Mouse (Mus musculus) T-helper 2 cell (primary cell): Measurements from ENCODE around the gene Ctdsp2.

Experiments used
- in situ Hi-C: fragments of 300-600 bp; cut with MboI, MseI; formaldehyde crosslinking; loops from one replicate; pipeline ENCODE4 v1.15.1; 2025; ENCODE audit warnings: high pct_unique_total_duplicates

The Ctdsp2 gene

DNA sequence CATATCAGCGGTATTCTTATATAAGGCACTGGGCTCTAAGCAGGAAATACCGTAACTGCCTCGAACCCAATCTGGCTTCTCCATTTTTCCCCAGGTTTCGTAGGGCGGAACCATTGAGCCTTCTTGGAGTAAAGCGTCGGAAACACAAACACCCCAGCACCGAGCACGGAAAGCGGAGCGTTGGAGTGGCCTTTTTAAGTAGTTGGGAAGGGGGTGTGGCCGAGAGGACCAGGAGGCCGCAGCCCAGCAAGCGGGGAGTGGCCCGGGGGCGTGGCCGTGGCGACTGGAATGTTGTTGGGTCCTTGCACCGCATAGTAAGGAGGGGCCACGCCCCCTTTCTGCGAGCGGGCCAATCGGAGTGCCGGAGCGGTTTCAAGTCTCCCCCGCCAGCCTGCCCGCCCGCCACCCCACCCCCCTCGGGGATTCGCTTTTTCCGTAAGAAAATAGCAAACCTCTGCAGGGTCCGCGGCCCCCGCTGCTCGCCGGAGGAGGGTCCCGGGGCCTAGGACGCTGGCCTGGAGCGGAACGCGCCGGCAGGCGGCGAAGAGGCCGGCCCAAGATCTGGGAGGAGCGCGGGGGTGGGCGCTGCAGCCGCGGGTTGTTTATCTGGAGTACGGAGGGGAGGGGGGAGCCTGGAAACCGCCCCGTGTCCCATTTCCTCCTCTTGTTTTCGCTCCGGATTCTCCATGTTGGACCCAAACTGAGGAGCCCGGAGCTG lies at the start of gene Ctdsp2:
Gene Ctdsp2 (plus strand): TSS at position 441 of the 718 bp plus-strand sequence.
- in situ Hi-C loops = no loop called here

DNA sequence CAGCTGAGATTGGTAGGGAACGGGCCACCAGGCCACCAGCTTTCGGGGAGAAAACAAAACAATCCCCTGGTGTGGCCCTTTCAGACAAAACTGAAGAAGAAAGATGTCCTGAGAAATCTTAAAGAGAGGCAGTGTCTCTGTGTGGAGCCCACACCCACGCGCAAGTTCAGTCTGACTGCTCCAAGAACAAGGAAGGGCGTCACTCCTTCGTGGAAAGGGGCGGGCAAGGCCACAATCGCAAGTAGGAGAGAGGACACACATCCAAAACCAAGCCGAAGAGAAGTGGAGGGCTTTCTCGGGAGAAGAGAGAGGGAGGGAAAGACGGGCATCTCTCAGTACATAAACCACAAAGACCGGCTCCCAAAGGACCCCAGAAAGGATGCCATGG lies 49.7 kb upstream of the Ctdsp2 start:
- in situ Hi-C loops = no loop called here

DNA sequence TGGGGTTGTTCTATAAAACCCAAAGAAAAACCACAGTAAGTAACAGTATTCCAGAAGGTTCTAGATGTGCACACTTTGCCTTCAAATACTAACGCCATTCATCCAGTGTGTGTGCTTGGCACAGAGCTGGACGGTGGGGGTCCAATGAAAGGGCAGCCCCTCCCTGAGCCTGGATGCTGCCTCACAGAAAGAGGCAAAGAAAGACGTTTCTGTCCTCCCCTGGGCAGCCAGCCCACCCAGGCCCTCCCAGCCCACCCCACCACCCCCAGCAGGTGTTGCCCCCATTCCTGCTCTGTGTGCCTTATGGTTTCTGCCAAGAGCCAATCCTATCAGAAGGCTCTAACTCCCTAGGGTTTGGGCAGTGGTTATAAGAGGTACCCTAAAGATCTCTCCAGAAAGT lies 49.0 kb upstream of the Ctdsp2 start:
- in situ Hi-C loops = no loop called here

DNA sequence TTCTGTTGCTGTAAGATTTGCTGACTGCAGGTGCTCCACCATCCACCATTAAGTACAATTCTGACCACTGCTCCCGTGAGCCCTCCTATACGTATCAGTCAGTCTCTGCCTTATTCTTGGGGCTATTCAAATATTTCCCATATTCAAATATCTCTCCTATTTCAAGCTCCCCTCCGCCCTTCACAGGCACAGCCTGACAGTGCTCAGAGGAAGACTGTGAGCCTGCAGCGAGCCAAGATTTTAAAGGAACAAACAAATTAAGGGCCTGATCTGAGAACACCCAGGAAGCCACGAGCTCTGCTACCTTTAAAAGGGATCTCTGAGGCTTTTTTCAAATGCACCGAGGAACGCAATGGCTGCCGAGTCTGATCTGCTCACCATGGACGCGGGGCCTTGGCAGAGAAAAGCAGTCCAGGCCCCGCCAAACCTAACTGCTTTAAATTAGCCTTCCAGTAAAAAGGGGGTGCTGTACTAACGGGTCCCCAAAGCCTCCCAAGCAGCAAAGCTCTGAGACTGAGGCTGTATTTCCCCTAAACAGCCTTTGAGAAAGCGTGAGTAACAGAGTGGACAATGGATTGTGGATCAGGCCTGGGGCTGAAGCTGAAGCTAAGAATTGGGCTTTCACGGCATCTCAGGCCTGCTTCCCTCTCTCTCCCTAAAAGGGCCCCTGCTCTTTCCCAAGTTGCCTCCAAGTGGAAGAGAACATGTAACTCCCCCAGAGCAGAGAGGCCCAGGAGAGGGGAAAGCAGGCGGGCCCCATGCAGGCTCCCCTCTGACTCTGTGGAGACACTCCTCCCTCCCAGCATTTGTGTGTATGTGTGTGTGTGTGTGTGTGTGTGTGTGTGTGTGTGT lies 48.0 kb upstream of the Ctdsp2 start:
- in situ Hi-C loops = no loop called here

DNA sequence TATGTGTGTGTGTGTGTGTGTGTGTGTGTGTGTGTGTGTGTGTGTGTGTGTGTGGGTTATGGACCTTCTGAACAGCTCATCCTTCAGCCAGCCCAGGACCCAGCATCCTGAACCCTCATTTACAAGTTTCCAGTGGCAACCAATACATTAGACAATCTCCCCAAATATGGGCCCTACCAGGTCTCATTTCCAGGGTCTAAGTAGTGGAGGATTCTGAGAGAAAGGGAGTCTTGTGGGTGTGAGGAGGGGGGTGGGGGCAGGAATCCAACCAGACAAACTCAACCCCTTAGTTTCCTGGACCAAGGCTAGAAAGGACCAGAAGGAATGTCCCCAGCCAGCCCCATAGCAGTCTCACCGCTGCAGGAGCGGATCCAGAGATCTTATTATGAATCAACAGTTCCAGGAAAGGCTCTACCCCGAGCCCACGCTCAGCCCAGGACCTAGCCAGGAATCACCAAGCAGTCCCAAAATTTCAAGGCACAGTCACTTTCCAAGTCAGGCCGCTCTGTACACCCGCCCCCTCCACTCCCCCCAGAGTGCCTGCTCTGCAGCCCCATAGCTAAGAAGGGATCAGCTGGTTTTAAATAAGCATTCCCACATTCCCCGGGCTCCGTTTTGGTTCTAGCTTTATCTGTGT lies 47.3 kb upstream of the Ctdsp2 start:
- in situ Hi-C loops = no loop called here

DNA sequence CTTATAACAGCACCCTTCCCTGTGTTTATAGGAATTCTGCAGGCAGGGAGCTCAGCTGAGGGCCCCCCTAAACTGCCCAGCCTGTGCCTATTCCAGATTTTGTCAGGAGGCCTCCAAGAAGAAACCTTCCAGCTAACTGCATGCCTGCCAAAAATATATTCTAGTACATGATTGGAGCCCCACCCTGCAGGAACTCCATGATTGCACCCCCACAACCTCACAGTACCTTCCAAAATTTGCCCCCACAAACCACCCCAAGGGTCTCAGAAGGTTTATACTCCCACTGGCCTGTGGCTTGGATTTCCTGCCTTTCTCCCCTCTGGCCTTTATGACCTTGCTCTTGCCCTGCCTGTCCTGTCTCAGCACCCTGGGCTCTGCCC lies 46.8 kb upstream of the Ctdsp2 start:
- in situ Hi-C loops = no loop called here

DNA sequence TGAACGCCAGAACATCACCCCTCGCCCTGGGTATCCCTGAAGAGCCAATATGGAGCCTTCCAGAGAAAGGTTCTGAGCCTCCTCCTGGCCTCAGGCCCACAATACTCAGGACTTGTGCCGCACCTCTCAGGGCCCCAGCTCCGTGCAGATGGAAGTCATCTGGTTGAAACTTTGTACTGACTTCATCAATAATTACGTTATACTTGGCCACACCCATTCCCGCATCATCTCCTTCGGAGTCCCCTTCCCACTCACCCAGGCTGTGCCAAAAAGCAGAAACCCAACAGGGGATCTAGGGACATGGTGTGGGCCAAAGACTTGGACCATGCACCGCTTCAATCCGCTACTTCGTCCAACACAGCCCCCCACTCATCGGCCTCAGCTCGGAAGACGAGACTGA lies 44.0 kb upstream of the Ctdsp2 start:
- in situ Hi-C loops = no loop called here

DNA sequence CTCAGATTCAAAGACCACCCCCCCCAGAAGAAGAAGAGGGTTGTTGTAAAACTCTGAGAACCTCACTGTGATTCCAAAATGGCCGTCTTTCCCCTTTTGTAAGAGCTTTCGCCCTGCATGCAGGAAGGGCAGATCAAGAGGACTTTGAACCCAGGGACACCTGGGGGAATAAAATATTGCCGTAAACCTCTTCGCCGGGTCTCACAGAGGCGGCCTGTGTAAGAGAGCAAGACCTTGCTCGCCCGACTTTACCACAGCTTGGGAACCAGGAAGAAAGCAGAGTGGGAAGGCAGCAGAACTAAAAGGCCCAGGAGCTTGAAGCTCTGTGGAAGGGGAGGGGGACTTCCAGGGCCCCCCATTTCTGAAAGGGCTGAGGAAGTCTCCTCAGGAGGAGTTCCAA lies 43.4 kb upstream of the Ctdsp2 start:
- in situ Hi-C loops = no loop called here

DNA sequence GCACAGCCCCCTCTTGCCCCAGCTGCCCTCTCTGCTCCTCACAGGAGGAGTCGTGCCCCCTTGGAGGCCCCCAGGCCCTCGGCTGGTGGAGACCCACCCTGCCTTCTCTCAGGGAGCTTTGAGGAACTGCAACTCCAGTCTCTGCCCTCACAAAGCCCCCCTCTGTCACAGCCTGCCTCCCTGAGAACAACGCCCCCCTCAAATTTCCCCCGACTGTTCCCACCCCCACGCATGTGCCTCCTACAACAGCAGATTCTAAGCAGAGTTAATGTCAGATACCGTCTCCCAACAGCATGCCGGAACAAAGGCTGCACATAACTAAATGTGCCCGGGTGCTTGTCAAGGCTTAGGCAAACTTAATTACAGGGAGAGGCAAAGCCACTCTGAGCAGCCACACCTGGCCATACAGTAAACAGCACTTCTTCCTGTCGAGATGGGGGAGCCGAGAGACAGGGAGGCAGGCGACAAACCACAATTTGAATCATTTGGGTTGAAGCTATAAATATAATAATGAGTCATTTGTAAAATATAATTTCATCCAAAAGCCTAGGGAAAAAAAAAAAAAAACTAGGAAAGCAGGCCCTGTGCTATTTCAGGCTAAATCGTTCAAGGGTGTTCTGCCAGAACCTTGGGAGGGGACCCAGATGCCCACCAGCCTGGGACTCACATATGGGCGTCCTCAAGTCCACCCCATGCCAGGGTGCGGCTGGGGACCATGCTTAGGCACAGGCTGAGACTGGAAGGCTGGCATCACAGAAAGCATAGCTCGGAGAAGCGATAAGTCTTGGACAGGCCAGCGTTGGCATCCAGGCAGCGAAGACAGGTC lies 42.7 kb upstream of the Ctdsp2 start:
- in situ Hi-C loops = no loop called here

DNA sequence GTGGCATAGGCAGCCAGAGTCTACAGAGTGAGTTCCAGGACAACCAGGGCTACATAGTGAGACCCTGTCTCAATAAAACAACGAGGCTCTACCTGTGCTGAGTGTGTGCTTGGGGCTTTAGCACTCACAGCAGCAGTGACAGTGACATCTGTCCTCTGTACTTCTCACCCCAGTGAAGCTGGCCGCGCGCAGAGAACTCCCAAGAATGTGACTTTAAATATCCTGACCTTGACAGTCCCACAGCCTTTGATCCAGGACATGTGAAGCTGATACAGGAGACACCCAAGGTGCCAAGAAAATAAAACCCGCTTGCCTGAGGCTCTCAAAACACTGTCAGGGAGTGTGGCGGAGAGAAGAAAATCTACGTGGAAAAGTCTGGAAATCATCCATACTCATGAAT lies 37.6 kb upstream of the Ctdsp2 start:
- in situ Hi-C loops = no loop called here

DNA sequence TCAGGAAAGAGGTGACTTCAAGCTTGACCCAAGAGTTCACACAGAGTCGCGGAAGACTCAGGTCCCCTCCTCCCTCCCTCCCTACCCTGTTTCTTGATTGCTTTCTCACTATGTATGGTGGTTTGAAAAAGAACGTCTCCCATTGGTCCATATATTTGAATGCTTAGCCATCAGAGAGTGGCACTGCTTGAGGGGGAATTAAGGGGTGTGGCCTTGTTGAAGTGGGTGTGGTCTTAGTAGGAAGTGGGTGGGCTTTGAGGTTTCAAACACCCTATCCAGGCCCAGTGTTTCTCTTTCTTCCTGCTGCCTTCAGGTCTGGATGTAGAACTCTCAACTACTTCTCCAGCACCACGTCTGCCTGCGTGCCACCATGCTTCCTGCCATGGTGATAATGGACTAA lies 33.0 kb upstream of the Ctdsp2 start:
- in situ Hi-C loops = no loop called here

DNA sequence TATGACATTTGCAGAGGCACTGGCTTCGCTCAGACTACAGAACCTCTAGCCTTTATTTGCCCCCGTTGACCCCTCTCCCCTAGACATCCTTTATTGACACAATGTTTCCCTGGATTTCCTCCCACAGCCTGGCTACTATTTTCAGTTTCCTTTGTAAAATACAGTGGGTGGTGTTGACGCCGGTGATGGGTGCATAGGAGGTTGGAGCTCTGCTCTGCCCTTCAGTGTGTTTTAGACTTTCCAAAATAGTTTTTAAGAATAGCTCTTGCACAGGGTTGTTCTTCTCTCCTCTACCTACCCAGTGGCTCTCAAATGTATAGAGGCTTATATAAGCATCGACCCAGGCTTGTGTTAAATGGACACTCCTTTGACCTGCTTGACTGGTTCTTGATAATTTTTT lies 28.7 kb upstream of the Ctdsp2 start:
- in situ Hi-C loops = no loop called here

DNA sequence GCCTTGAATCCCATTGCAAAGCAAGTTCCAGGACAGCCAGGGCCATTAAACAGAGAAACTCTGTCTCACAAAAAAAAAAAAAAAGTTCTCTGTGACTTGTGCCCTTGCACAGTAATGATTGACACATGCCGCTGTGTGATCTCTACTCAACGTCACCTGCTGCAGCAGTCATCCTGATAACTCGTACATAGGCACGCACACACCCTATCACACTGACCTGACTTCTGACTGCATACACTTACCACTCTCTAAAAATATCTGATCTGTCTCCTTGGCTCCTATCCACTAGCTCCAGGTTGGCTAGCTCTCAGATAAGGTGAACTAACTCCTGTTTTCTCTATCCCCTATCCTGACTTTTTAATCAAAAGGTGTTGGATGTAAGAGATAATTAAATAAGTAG lies 27.9 kb upstream of the Ctdsp2 start:
- in situ Hi-C loops = no loop called here

DNA sequence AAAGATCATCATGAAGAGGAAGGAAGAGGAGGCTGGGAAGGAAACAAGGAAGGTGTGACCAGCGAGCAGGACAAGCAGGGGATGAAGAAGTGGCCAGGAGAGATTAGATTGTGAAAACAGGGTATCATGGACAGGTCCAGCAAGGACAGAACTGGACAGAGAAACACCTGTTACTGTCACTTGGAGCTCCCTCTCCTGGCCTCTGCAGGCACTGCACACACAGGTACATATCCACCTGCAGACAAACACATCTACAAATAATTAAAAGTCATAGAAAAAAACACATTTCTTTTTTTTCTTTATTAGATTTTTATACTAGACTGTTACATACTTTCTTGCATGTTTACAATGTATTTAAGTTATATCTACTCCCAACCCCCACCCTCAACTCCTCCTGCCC lies 26.1 kb upstream of the Ctdsp2 start:
- in situ Hi-C loops = no loop called here

DNA sequence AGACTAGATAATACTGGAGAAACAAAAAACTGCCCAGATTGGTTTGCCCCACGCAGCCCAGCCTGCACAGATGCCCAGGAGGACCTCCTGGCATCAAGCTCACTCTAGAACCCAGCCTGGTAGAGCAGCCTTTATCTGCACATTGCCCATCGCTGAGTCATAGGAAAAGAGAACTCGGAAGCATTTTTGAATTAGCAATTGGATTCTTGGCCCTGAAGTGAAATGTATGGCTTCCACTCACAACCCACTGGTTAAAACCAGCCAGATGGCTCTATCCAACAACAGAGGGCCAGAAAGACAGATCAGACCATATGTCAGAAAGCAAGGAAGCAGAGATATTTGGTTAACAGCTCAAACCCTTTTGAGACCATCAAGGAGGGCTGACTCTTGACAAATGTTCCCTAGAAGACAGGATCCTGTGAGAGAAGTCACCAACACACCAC lies 25.5 kb upstream of the Ctdsp2 start:
- in situ Hi-C loops = no loop called here

DNA sequence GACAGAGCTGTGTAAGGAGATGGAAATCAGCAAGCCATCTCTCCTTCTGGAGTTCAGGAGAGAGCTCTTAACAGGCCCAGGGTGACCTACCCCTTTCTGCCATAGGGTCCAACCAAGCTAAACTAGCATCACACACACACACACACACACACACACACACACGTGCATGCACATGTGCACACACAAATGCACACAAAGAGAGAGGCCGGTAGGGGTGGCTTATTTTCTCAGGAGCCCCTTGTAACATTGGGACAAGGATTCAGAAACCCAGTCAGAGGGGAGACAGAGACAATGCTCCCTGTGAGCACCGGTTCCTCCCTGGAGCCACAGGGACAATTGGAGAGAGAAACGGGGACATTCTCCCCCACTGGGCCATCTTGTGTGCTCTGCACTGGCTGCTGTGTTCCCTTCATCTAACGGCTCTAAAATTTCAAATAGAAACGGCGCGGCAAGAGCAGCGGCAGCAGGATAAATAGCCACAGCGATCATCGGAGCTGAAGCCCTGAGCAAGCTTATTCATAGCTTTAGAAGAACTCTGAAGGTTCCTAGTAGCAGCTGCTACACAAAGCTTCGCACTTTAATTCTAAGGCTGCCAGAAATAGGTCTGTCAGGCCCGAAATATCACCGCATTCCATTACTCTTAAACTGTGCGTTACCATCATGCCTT lies 21.7 kb upstream of the Ctdsp2 start:
- in situ Hi-C loops = no loop called here

DNA sequence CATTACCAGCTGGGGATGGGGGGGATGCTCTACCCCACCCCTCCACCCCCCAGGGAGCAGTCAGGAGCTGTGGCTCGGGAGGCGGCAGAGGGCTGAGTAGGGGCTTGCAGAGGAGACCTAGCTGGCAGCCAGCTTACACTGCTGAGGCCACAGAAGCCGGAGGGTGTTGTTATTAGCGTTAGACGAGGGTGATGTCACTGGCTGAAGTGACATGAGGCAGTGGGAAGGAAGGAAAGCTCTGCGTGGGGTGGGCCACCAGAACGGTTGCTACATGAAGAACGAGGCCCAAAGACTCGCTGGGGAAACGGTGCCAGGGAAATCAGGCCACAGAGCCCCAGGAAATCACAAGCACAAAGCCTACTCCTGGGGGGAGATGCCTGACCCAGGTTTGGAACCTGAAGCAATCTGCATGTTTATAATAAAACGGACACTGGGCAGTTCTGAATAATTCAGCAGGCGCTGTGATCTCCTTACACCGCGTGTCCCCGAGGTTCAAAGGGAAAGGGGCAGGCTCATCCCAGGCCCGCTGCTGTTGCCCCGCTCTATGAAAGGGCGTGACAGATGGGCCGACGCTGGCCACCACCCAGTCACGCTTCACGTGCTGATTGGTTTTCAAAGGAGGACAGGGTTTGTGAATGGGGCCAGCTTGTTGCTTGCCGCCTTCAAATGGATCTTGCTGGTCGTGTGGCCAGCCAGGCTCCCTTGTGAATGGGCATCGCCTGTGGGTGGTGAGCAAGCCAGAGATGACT lies 21.0 kb upstream of the Ctdsp2 start:
- in situ Hi-C loops = no loop called here

DNA sequence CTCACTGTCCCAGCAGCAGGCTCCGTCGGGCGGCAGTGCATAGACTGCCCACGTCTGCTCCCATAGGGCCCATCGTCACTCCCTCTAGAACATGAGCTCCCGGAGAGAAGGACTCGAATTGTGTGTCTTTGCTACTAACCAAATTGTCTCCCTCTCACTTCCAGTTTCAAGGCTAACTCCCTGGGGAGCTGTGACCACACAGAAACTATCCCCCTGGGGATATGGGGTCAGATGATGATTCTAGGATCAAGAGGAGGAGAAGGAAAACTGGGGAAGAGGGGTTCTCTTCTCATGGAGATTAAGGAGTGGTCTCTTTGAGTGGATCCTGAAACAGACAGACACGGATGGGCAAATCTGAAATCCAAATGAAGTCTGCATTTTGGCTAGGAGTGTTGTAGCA lies 18.0 kb upstream of the Ctdsp2 start:
- in situ Hi-C loops = no loop called here

DNA sequence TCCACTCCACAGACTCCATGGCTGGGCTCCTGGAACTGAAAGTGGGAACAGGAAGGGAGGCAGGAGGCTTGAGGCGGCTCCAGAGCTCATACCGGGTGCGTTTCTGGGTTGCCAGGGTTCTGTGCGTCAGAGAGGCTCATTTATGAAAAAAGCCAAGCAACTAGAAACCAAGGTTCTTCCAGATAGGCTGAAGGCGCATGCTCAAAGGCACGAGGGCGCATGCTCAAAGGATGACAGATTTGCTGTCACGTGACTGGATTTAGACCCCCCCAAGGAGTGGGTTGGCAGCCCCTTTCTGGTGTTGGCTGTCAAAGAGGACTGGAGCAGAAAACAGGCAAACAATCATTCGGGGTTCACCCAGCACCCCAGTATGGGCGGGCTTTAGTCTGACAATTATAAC lies 16.8 kb upstream of the Ctdsp2 start:
- in situ Hi-C loops = no loop called here

DNA sequence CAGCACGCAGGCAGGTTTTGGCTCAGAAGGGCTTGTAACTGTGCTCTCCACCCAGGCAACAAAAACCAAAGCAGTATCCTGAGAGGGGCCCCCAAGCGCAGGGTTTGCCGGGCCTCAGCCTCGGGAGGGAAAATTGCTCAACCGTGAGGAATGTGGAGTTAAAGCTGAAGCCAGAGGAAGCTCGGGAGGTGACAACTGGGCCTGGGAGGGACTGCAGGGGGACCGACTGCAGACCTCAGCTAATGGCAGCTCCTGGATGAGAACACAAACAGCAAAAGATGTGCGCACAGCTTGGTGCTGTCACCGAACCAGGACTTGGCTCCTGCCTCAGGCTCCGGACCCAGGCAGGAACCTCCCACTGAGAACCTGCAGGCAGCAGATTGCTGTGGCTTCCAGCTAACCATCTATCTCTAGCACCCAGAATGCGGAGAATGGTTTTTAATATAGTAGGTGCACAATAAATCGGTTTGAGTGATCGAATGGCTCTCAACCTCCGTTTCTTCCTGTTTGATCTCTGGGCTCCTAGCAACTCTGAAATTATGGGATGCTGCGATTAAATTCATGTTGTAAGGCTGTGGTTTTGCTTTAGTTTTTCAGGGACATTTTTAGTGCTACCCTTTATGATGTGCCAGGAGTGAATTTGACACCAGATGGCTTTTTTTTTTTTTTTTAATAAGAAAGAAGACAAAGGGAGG lies 16.1 kb upstream of the Ctdsp2 start:
- in situ Hi-C loops = no loop called here
